Mouse (Mus musculus) lung, embryonic 14.5 days (tissue): Measurements from ENCODE around the gene Etnk2. TPM values are rescaled to one million over a fixed set of nuclear protein-coding genes. Genes with fewer than 3 reads are reported as not detected.

ENCODE experiments used
- ATAC-seq: fragments of 200-750 bp; cut with Nextera tagmentation; 2 replicates; pipeline ENCODE4 v1.8.0; 2017; ENCODE audit warnings: mild to moderate bottlenecking, moderate TSS enrichment, moderate library complexity; ENCODE audit not compliant: insufficient read depth
- DNase-seq: peaks from one replicate; pipeline ENCODE4 v3.0.0-alpha.2; 2015
- H3K27ac ChIP-seq: fragments of 300-500 bp; sonication (generic); 2 replicates; pipeline ENCODE4 v1.5.1; 2014; ENCODE audit warnings: low read depth, mild to moderate bottlenecking, moderate library complexity
- H3K27me3 ChIP-seq: fragments of 300-500 bp; sonication (generic); 2 replicates; pipeline ENCODE4 v1.6.1; 2014; ENCODE audit warnings: low read length, control low read depth; ENCODE audit not compliant: insufficient read depth
- H3K36me3 ChIP-seq: fragments of 300-500 bp; sonication (generic); 2 replicates; pipeline ENCODE4 v1.6.1; 2014; ENCODE audit warnings: control low read depth; ENCODE audit not compliant: insufficient read depth
- H3K4me1 ChIP-seq: fragments of 300-500 bp; sonication (generic); 2 replicates; pipeline ENCODE4 v1.6.1; 2014; ENCODE audit warnings: antibody characterized with exemption, control low read depth; ENCODE audit not compliant: insufficient read depth
- H3K4me2 ChIP-seq: fragments of 300-500 bp; sonication (generic); 2 replicates; pipeline ENCODE4 v1.6.1; 2014; ENCODE audit warnings: mild to moderate bottlenecking
- H3K4me3 ChIP-seq: fragments of 300-500 bp; sonication (generic); 2 replicates; pipeline ENCODE4 v1.5.1; 2014; ENCODE audit warnings: low read depth, low read length
- H3K9ac ChIP-seq: fragments of 300-500 bp; sonication (generic); 2 replicates; pipeline ENCODE4 v1.6.1; 2014
- H3K9me3 ChIP-seq: fragments of 300-500 bp; sonication (generic); 2 replicates; pipeline ENCODE4 v1.6.1; 2016; ENCODE audit warnings: low read depth, low read length, control low read depth
- CTCF ChIP-seq: IDR thresholded peaks from 2 replicates; pipeline ENCODE4 v1.5.1; 2016; ENCODE audit warnings: antibody characterized with exemption, low read depth
- WGBS: fragments of 180-500 bp; shearing (Covaris S2); extraction: QIAGEN DNeasy Blood & Tissue Kit; methylation state at CpG from one replicate; pipeline ENCODE4 v1.1.7; 2014; 5-methylcytosine and 5-hydroxymethylcytosine counted together
- polyA plus RNA-seq: library from polyadenylated mRNA; unstranded; fragments of >200 nt; fragmentation: Nextera tagmentation; extraction: Ambion mirVana; gene quantifications from 2 replicates; pipeline ENCODE4 v1.2.1, GENCODE M21; 2014

Gene Etnk2
- polyA plus RNA-seq, 1 experiment from 2014 or later, result 3.7 TPM

DNA sequence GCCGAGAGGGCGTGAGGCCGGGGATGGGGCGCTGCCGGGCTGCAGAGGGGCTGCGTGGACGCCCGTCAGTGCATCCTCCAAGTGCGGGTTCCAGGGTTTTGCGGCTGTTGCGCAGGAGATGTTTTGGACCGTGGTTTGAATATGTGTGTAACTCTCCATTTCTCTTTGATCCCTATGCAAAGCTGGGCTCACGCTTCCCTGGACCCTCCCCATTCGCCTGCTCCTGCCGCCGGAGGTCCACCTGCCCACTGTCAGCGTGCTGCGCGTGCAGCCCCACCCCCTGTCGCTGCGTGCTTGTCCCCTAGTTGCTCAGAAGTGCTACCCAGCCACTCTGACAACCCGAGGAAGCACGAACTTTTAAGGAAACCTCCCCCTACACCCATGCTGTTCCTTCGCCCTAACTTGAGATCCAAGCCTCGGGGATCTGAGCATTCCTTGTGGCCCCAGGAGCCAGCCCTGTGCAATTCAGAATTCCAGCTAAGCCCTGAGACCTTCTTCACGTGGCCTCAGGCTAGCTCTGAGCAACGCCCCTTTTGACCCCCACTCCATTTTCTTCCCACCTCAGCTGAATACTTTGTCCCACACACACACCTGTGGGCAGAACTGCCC, 754 bp downstream of the Etnk2 start:
- 2% methylated on average over 27 of the region's 27 CpGs for WGBS
- H3K4me3 ChIP-seq, result peak overlapping the region; percentile 62

DNA sequence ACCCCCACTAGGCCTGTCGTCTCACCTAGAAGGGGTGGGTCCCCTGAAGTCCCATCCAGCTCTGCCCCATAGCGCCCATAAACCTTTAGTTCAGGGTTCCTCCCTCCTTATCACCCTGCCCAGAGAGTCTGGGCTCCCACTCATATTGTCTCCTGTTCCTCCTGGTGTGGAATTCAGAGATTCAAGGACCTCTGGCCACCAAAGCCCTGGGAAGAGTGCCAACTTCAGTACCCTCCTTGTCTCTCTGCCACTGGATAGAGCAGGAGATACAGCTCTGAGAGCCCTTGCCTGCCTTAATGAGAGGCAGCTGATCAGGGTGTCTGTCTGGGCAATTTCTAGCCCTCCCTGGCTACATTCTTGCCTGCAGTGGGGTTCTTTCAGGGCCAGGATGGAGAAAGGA, 1.5 kb downstream of the Etnk2 start:
- no peak overlapping the region for H3K9ac ChIP-seq
- 0 out of 2 replicates have a peak, but pooled peaks cover 5% of the 10 kb centered on the region for H3K4me1 ChIP-seq
- 0 out of 2 replicates have a peak overlapping the region, but pooled peaks have one; percentile 98 for H3K4me2 ChIP-seq
- ATAC-seq (no peak), DNase-seq (no peak)
- 65% methylated on average over 2 of the region's 2 CpGs for WGBS
- no peaks in the 10 kb centered on the region for H3K9me3 ChIP-seq
- no peak overlapping the region for H3K27ac ChIP-seq
- TF ChIP-seq CTCF, result no peak
- no peak overlapping the region for H3K4me3 ChIP-seq
- peaks cover 15% of the 10 kb centered on the region; the same call in 1 of the 2 replicates for H3K27me3 ChIP-seq
- no peaks in the 10 kb centered on the region for H3K36me3 ChIP-seq

More for the DNA sequence above, 754 bp downstream of the Etnk2 start:
- peaks cover 15% of the 10 kb centered on the region; the same call in 1 of the 2 replicates for H3K27me3 ChIP-seq
- H3K4me2 ChIP-seq, result peak overlapping the region; percentile 98
- TF ChIP-seq CTCF, result no peak
- H3K36me3 ChIP-seq, result no peaks in the 10 kb centered on the region
- H3K9me3 ChIP-seq, result no peaks in the 10 kb centered on the region
- peak overlapping the region; percentile 55 for H3K9ac ChIP-seq
- H3K4me1 ChIP-seq, result 0 out of 2 replicates have a peak, but pooled peaks cover 5% of the 10 kb centered on the region
- ATAC-seq (peak; percentile 15; the same call in 1 of the 2 replicates), DNase-seq (no peak)
- H3K27ac ChIP-seq, result no peak overlapping the region

GRCm38 (mm10) chr1:133366951-133367605, 3.7 kb downstream of the Etnk2 start:
- H3K9ac ChIP-seq, result no peak overlapping the region
- peaks cover 15% of the 10 kb centered on the region; the same call in 1 of the 2 replicates for H3K27me3 ChIP-seq
- no peak overlapping the region for H3K4me3 ChIP-seq
- 0 out of 2 replicates have a peak, but pooled peaks cover 5% of the 10 kb centered on the region for H3K4me1 ChIP-seq
- TF ChIP-seq CTCF, result no peak
- WGBS, result 27% methylated on average over 10 of the region's 10 CpGs
- no peaks in the 10 kb centered on the region for H3K9me3 ChIP-seq
- H3K36me3 ChIP-seq, result no peaks in the 10 kb centered on the region
- peak overlapping the region; percentile 10; the same call in 1 of the 2 replicates for H3K4me2 ChIP-seq
- DNase-seq, result no peak
- no peak for ATAC-seq
- H3K27ac ChIP-seq, result no peak overlapping the region

GRCm38 (mm10) chr1:133367606-133368488, 4.5 kb downstream of the Etnk2 start:
- Histone ChIP-seq H3K36me3 (no peaks in the 10 kb centered on the region), H3K9ac (no peak overlapping the region), H3K4me3 (no peak overlapping the region), H3K27me3 (peaks cover 15% of the 10 kb centered on the region; the same call in 1 of the 2 replicates), H3K27ac (no peak overlapping the region), H3K9me3 (no peaks in the 10 kb centered on the region), H3K4me2 (peak overlapping the region; percentile 10; the same call in 1 of the 2 replicates), H3K4me1 (0 out of 2 replicates have a peak, but pooled peaks cover 5% of the 10 kb centered on the region)
- 7% methylated on average over 11 of the region's 11 CpGs for WGBS
- no peak for TF ChIP-seq CTCF
- no peak for DNase-seq
- ATAC-seq, result no peak

DNA sequence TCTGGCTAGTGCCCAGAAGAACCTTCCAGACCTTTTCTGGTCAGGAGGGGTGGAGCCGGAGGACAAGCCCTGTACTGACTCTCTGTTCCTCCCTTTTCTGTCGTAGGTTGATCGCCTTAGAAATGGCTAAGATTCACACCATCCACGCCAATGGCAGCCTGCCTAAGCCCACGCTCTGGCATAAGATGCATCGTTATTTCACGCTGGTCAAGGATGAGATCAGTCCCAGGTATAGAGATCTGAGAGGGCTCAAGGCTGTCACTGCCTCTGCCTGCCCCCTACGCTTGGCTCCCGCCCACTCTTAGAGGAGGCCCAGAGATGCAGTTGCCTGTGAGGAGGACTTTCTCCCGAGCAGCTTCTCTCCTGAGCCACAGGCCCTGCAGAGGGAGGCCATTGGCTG, 5.3 kb downstream of the Etnk2 start:
- Histone ChIP-seq H3K4me3 (no peak overlapping the region), H3K27me3 (peaks cover 15% of the 10 kb centered on the region; the same call in 1 of the 2 replicates), H3K9me3 (no peaks in the 10 kb centered on the region), H3K36me3 (no peaks in the 10 kb centered on the region), H3K27ac (no peak overlapping the region), H3K4me1 (0 out of 2 replicates have a peak, but pooled peaks cover 5% of the 10 kb centered on the region), H3K9ac (no peak overlapping the region), H3K4me2 (no peak overlapping the region)
- DNase-seq (no peak), ATAC-seq (no peak)
- no peak for TF ChIP-seq CTCF
- WGBS, result 61% methylated on average over 10 of the region's 10 CpGs

DNA sequence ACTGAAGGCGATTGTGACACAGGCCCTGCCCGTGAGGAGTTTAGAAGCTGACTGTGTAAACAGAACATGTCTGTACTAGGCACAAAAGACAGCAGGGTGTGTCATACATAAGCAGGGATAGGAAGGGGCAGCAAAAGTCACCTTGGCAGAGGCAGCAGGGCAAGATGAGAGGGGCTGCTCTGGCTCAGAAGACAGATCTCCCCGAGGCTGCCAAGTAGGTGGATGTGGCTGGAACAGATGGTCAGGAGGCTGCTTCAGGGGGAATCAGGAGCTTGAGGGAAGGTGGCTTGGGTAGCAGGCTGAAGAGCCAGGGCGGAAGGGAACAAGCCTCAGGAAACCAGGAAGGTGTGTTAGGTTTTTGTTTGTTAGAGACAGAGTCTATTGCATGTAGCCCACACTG, 7.0 kb downstream of the Etnk2 start:
- DNase-seq, result no peak
- Histone ChIP-seq H3K4me3 (no peak overlapping the region), H3K9me3 (no peaks in the 10 kb centered on the region), H3K4me1 (0 out of 2 replicates have a peak, but pooled peaks cover 5% of the 10 kb centered on the region), H3K36me3 (no peaks in the 10 kb centered on the region), H3K4me2 (no peak overlapping the region), H3K9ac (no peak overlapping the region), H3K27me3 (0 out of 2 replicates have a peak, but pooled peaks cover 3% of the 10 kb centered on the region), H3K27ac (no peak overlapping the region)
- TF ChIP-seq CTCF, result no peak
- no peak for ATAC-seq
- WGBS, result 47% methylated on average over 4 of the region's 4 CpGs
